Mouse (Mus musculus) thymus, postnatal 10 days (tissue): ENCODE results near the gene Phc3.
A peak's percentile ranks its signal among the peaks of the same experiment; 100 is the strongest.
"Not testable (repeated sequence)": the region's sequence is repeated elsewhere in the genome, so short reads cannot be mapped to it uniquely, and the experiment has no call there.

Experiments used
- DNase-seq, 2 experiments: peaks; one replicate each; pipeline ENCODE4 v3.0.0; 2021; ENCODE audit warnings: low spot score in 2 of 2

Gene Phc3

DNA sequence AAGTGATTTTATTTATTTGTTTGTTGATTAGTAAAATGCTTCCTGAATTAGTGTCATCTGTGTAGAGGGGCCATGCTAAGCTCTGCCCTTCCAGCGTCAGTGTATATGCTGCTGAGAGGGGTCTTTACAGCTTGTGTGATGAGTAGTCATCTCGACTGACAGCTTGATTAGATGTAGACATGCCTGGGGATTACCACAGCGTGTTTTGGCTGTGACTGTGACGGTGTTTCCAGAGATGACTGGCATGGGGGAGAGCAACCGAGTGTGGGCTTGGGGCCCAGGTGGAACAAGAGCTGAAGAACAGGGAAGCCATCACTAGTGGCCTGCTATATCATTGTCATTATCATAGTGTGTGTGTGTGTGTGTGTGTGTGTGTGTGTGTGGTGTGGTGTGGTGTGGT, 100.6 kb downstream of the Phc3 start:
- DNase-seq, result no peak

DNA sequence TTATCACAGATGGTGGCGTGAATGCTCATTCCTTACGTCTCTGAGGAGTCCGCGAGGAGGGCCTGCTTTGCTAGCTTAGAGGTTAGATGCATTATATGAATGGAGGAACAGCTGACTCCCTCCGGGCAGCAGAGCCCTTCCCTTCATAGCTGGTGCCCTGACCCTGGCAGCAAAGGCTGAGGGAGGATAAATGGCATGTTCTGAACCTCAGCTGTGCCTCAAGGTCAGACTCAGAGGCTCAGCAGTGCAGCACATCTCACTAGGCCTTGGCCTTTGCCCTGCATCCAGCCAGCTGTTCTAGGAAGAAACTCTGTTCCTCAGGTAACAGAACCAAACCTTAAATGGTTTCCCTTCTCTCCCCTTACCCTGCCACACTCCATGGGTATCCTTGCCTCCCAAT, 101.0 kb downstream of the Phc3 start:
- no peak for DNase-seq

DNA sequence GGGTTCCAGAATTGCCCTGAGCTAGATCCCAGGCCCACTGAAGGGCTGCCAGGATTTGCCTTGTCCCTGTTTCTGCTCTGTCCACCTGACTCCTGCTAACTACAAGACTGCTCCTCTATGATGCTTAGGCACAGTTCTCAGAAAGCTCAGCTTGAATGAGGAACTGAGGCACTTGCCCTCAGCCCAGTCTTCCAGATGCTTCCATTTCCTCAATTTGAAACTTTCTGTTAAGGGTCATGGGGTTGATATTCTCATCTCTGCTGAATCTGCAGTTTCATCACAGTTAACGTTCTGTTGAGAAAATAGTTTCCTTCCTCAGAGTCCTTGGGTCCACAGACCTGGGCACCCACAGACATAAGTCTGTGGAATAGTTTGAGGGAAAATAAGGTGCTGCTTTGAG, 104.6 kb downstream of the Phc3 start:
- no peak for DNase-seq

DNA sequence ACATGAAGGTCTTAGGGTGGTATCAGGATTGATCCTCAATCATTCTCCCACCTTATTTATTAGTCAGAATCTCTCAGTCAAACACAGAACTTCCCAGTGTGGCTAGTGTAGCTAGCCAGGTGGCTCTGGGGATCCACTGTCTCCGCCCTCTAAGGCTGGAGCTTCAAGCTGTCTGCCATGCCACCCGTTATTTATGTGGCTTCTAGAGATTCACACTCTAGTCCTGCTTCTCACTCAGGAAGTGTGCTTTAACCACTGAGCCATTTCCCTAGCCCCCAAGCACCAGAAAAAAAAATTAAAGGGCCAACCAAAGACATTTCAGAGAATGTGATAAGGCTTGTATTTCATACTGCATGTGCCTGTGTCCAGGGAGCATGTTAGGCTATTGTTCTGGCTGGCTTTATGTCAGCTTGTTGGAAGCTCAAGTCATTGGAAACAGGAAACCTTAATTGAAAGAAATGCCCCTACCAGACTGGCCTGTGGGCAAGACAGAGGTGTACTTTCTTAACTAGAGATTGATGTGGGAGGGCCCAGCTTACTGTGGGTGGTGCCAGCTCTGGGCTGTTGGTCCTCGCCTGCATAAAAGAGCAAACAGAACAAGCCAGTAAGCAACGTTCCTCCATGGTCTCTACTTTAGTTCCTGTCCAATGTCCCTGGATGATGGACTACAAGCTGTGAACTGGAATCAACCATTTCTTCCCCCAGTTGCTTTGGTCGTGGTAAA, 105.3 kb downstream of the Phc3 start:
- DNase-seq, result no peak

DNA sequence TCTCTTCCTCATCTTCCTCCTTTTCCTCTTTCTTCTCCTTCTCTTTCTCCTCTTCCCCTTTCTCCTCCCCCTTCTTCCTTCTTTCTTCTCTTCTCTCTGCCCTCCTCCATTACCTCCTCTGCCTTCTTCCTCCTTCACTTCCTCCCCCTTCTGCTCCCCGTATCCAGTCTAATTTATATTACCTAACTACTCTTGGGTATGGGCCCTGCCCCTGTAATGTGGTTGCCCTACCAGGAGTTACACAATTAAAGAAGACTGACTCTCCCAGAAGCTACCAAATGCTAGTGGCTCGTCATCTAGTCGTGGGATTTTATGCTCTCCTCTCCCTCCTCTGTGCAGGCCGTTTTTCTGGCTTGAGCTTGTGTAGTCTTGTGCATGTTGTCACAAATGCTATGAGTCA, 108.5 kb downstream of the Phc3 start:
- no peak for DNase-seq

DNA sequence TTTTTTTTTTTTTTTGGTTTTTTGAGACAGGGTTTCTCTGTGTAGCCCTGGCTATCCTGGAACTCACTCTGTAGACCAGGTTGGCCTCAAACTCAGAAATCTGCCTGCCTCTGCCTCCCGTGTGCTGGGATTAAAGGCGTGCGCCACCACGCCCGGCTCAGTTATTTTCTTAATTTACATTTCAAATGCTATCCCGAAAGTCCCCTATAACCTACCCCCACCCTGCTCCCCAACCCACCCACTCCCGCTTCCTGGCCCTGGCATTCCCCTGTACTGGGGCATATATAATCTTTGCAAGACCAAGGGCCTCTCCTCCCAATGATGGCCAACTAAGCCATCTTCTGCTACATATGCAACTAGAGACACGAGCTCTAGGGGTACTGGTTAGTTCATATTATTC, 109.6 kb downstream of the Phc3 start:
- DNase-seq, result not testable (repeated sequence)

DNA sequence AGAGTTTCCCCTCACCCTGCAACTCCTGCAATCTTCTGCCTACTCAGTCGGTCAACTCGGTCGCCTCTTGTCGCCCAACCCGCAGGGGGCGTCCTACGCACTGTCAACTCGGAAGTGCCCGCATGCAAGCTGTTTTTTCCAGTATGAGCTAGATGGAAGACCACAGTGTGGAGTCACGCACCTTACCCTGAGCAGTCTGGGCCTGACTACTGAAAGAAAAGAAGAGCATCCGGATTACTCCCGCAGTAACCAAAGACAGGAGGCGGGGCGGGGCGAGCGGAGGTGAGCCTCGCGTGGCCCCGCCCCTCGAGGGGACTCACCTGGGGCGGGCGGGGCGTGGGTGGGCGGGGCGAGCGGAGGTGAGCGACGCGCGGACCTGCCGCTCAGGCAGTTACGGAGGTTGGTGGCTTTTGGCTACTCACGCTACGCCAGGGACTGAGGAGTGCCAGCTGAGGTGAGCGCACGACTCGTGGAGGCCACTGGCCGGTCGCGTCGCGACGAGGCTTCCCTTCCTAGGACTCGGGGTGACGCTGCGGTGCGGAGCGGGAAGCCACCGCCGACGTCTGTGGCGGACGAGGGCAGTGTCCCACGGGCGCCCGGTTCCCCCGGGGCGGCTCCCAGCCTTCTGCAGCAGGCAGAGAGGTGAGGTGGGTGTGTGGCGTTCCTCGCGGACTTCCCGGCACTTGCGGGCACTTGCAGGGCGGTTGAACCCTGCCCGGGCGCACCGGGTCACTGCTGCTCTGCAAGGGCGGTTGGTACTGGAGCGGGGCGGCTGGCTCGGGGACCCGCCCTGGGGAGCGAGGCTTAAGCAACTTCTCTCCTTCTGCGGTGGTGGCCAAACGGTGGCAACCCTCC, 113.4 kb downstream of the Phc3 start, which contains the start of gene Gpr160:
Gene Gpr160 (plus strand): TSS at position 347 of the 855 bp plus-strand sequence.
- DNase-seq, result peak; percentile 51 to 70

DNA sequence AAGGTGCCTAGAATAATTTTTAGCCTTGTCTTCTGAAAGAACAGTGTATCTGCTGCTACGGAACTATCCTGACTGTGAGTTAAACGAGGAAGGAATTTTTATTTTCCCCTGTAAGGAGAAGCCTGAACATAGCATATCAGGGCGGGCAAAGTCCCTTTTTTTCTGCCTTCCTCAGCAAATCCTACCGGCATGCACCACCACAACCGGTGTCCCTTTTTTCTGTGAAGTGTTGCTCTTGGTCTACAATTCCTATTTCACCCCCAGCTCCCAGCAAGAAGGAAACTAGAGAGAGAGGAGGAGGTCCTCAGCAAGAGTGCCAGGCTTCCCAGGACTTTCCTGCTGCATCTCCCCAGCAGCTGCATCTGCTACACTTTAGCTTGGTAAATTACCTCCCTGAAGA, 115.6 kb downstream of the Phc3 start:
- DNase-seq, result no peak

DNA sequence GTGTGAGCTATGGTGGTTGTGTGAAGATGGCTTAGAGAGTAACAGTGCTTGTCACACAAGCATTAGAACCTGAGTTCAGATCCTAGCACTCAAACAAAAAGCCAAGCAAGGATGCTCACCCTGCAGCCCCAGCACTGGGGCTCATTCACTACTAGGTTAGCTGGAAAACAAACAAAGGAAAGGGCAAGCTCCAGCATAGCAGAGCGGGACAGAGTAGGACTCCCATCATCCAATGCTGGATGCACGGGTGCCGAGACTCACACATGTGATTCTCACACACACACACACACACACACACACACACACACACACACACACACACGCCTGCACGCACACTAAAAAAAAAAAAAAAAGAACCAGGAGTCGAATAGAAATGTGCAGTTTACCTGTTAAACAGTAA, 117.8 kb downstream of the Phc3 start:
- no peak for DNase-seq
